Mouse (Mus musculus): ENCODE measurements at regions not wholly inside any gene's neighbourhood (a gene's known extent, or its start where the extent isn't known, plus 50 kb on each side); places are given as distances from the start of the nearest gene placed in this dataset.

DNA sequence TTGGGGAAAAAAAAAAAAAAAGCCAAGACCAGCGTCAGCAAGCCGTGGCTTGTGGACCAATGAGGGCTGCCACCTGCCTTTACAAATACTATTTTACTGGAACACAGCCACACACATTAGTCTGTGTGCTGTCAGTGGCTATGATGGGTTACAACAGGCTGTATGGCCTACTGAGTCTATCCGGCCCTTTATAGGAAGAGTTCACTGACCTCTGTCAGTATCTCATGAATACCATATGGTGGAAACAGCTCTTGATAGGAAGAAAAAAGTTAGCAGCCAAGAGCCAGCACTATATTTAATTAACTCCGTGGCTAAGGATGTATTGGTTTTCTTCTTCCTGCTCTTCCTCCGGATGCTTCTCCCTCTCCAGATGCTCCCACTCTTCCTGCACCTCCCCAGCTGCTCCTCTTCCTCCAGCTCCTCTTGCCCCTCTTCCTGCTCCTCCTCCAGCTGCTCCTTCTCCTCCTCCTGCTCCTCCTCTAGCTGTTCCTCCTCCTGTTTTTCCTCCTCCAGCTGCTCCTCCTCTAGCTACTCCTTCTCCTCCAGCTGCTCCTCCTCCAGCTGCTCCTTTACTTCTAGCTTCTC, 142.2 kb downstream of the Zbtb18 start:
- 38% methylated on average over 5 of the region's 5 CpGs for WGBS
- ATAC-seq (ENCODE audit: low FRiP score, low read depth) (no peak), DNase-seq (ENCODE audit: low spot score) (no peak)
- Histone ChIP-seq H3K27ac (replicated peaks; ENCODE audit: low read depth, low read length) (no peak overlapping the region), H3K27me3 (ENCODE audit: control insufficient read depth, insufficient read depth, low read length) (no peaks in the 10 kb centered on the region), H3K4me3 (replicated peaks; ENCODE audit: low read length) (no peak overlapping the region), H3K4me2 (replicated peaks; ENCODE audit: low read depth, low read length, severe bottlenecking) (no peak overlapping the region), H3K9me3 (ENCODE audit: control insufficient read depth, low read length) (peaks cover 5% of the 10 kb centered on the region), H3K9ac (ENCODE audit: low read depth, low read length, severe bottlenecking) (no peak overlapping the region), H3K36me3 (ENCODE audit: control insufficient read depth, insufficient read depth, low read length) (no peaks in the 10 kb centered on the region), H3K4me1 (ENCODE audit: control insufficient read depth, insufficient read depth, low read length) (no peaks in the 10 kb centered on the region)
- TF ChIP-seq POLR2A (IDR thresholded peaks at IDR 0.05; ENCODE audit: borderline replicate concordance, extremely low read depth, insufficient read depth, insufficient read length) = no peak

DNA sequence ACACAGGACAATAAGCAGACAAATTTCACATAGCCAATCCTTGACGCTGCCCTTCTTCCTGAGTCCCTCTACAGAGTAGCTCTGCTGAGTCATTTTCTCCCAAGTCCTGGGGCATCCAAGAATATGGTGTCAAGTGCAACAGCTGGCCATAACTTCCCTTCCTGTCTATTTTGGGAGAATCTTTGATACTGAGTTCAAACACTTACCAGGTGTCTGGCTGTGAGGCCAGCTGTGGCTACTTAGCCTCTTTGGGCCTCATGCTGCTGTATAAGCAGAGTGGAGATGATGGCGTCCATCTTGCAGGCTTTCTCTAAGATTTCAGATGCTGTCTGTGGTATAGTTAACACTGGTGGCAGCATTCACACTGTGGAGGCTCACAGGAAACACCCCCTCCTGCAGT, 143.2 kb downstream of the Zbtb18 start:
- Histone ChIP-seq H3K27ac (replicated peaks; ENCODE audit: low read depth, low read length) (no peak overlapping the region), H3K4me2 (replicated peaks; ENCODE audit: low read depth, low read length, severe bottlenecking) (no peak overlapping the region), H3K27me3 (ENCODE audit: control insufficient read depth, insufficient read depth, low read length) (no peaks in the 10 kb centered on the region), H3K9ac (ENCODE audit: low read depth, low read length, severe bottlenecking) (no peak overlapping the region), H3K4me1 (ENCODE audit: control insufficient read depth, insufficient read depth, low read length) (no peaks in the 10 kb centered on the region), H3K4me3 (replicated peaks; ENCODE audit: low read length) (no peak overlapping the region), H3K36me3 (ENCODE audit: control insufficient read depth, insufficient read depth, low read length) (no peaks in the 10 kb centered on the region), H3K9me3 (ENCODE audit: control insufficient read depth, low read length) (peaks cover 5% of the 10 kb centered on the region)
- no peak for TF ChIP-seq POLR2A (IDR thresholded peaks at IDR 0.05; ENCODE audit: borderline replicate concordance, extremely low read depth, insufficient read depth, insufficient read length)
- no peak for DNase-seq (ENCODE audit: low spot score)
- no peak for ATAC-seq (ENCODE audit: low FRiP score, low read depth)
- WGBS = 65% methylated on average over 2 of the region's 2 CpGs

DNA sequence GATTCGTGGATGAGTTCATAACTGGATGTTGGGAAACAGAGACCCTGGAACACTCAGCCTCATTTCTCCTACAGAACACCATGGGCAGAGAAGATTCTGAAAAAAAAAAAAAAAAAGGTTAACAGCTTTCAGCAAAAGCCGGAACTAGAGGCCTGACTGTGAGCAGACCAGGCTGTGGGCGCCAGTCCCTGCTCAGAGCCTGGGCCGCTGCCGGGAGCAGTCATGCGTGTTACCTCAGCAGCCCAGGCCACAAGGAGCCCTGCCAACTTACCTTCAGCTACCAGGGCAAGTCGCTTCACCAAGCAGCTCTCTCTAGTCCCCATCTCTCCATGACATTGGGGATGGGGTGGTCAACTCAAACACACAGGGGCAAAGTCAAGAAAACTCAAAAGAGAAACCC, 140.6 kb upstream of the 1700016C15Rik start:
- no peaks in the 10 kb centered on the region for H3K4me1 ChIP-seq (ENCODE audit: control insufficient read depth, insufficient read depth, low read length)
- no peak overlapping the region for H3K9ac ChIP-seq (ENCODE audit: low read depth, low read length, severe bottlenecking)
- no peak overlapping the region for H3K4me3 ChIP-seq (replicated peaks; ENCODE audit: low read length)
- TF ChIP-seq POLR2A (IDR thresholded peaks at IDR 0.05; ENCODE audit: borderline replicate concordance, extremely low read depth, insufficient read depth, insufficient read length) = no peak
- no peak for ATAC-seq (ENCODE audit: low FRiP score, low read depth)
- 94% methylated on average over 7 of the region's 7 CpGs for WGBS
- no peaks in the 10 kb centered on the region for H3K27me3 ChIP-seq (ENCODE audit: control insufficient read depth, insufficient read depth, low read length)
- no peak for DNase-seq (ENCODE audit: low spot score)
- H3K4me2 ChIP-seq (replicated peaks; ENCODE audit: low read depth, low read length, severe bottlenecking) = no peak overlapping the region
- H3K9me3 ChIP-seq (ENCODE audit: control insufficient read depth, low read length) = no peaks in the 10 kb centered on the region
- no peak overlapping the region for H3K27ac ChIP-seq (replicated peaks; ENCODE audit: low read depth, low read length)
- no peaks in the 10 kb centered on the region for H3K36me3 ChIP-seq (ENCODE audit: control insufficient read depth, insufficient read depth, low read length)

DNA sequence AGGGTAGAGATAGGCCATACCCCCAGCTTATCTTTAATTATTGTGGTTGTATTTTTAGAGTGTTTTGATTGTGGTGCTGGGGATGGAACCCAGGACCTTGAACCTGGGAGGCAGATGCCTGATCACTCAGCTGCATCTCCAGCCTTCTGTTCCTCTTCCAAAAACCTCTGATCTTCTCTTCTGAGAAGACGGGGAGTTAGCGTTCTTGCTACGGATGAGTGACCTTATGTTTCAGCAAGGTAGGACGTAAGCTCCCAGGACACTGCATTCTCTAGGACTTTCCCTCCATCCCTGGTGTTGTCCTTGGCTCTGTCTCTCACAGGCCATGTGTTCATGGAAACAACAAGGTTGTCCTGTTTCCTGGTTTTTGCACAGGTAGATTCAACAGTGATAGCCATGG, 140.0 kb upstream of the 1700016C15Rik start:
- no peak for DNase-seq (ENCODE audit: low spot score)
- H3K27ac ChIP-seq (replicated peaks; ENCODE audit: low read depth, low read length) = no peak overlapping the region
- 95% methylated on average over 4 of the region's 4 CpGs for WGBS

GRCm38 (mm10) chr1:177591742-177592141, 137.9 kb upstream of the 1700016C15Rik start:
- no peaks in the 10 kb centered on the region for H3K36me3 ChIP-seq (ENCODE audit: control insufficient read depth, insufficient read depth, low read length)
- no peak overlapping the region for H3K27ac ChIP-seq (replicated peaks; ENCODE audit: low read depth, low read length)
- no peak overlapping the region for H3K9ac ChIP-seq (ENCODE audit: low read depth, low read length, severe bottlenecking)
- DNase-seq (ENCODE audit: low spot score) (no peak), ATAC-seq (ENCODE audit: low FRiP score, low read depth) (no peak)
- 93% methylated on average over 3 of the region's 3 CpGs for WGBS
- no peak for TF ChIP-seq POLR2A (IDR thresholded peaks at IDR 0.05; ENCODE audit: borderline replicate concordance, extremely low read depth, insufficient read depth, insufficient read length)
- no peak overlapping the region for H3K4me2 ChIP-seq (replicated peaks; ENCODE audit: low read depth, low read length, severe bottlenecking)
- H3K9me3 ChIP-seq (ENCODE audit: control insufficient read depth, low read length) = no peaks in the 10 kb centered on the region
- no peaks in the 10 kb centered on the region for H3K27me3 ChIP-seq (ENCODE audit: control insufficient read depth, insufficient read depth, low read length)
- no peaks in the 10 kb centered on the region for H3K4me1 ChIP-seq (ENCODE audit: control insufficient read depth, insufficient read depth, low read length)
- no peak overlapping the region for H3K4me3 ChIP-seq (replicated peaks; ENCODE audit: low read length)

More for the DNA sequence above, 140.0 kb upstream of the 1700016C15Rik start:
- Histone ChIP-seq H3K27me3 (ENCODE audit: control insufficient read depth, insufficient read depth, low read length) (no peaks in the 10 kb centered on the region), H3K36me3 (ENCODE audit: control insufficient read depth, insufficient read depth, low read length) (no peaks in the 10 kb centered on the region), H3K4me1 (ENCODE audit: control insufficient read depth, insufficient read depth, low read length) (no peaks in the 10 kb centered on the region), H3K9ac (ENCODE audit: low read depth, low read length, severe bottlenecking) (no peak overlapping the region), H3K9me3 (ENCODE audit: control insufficient read depth, low read length) (no peaks in the 10 kb centered on the region), H3K4me2 (replicated peaks; ENCODE audit: low read depth, low read length, severe bottlenecking) (no peak overlapping the region), H3K4me3 (replicated peaks; ENCODE audit: low read length) (no peak overlapping the region)
- no peak for TF ChIP-seq POLR2A (IDR thresholded peaks at IDR 0.05; ENCODE audit: borderline replicate concordance, extremely low read depth, insufficient read depth, insufficient read length)
- no peak for ATAC-seq (ENCODE audit: low FRiP score, low read depth)

DNA sequence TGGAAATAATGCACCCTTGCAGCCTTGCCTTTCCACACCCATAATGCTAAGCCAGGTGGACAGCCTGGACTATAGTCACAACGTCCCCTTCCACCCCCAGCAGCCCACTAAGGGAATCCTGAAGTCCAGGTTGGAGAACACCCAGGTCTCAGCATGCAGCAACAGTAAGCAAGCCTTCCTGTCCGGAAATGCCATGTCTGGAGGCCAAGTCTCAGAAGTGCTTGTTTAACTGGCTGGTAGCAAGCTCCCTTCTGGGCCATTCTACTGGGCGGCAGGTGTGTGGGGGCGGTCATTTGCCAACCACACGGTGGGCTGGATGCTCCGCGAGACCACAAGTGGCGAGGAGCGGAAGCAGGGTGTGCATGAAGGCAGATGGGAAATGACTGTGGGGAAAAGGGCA, 137.3 kb upstream of the 1700016C15Rik start:
- 84% methylated on average over 9 of the region's 9 CpGs for whole genome bisulfite sequencing
- no peak overlapping the region for H3K9ac ChIP-seq (ENCODE audit: low read depth, low read length, severe bottlenecking)
- H3K9me3 ChIP-seq (ENCODE audit: control insufficient read depth, low read length) = no peaks in the 10 kb centered on the region
- no peak overlapping the region for H3K4me2 ChIP-seq (replicated peaks; ENCODE audit: low read depth, low read length, severe bottlenecking)
- no peak overlapping the region for H3K4me3 ChIP-seq (replicated peaks; ENCODE audit: low read length)
- H3K27me3 ChIP-seq (ENCODE audit: control insufficient read depth, insufficient read depth, low read length) = no peaks in the 10 kb centered on the region
- H3K4me1 ChIP-seq (ENCODE audit: control insufficient read depth, insufficient read depth, low read length) = no peaks in the 10 kb centered on the region
- ATAC-seq (ENCODE audit: low FRiP score, low read depth) (no peak), DNase-seq (ENCODE audit: low spot score) (no peak)
- no peak overlapping the region for H3K27ac ChIP-seq (replicated peaks; ENCODE audit: low read depth, low read length)
- H3K36me3 ChIP-seq (ENCODE audit: control insufficient read depth, insufficient read depth, low read length) = no peaks in the 10 kb centered on the region
- TF ChIP-seq POLR2A (IDR thresholded peaks at IDR 0.05; ENCODE audit: borderline replicate concordance, extremely low read depth, insufficient read depth, insufficient read length) = no peak
